Mouse (Mus musculus): ENCODE data around the gene Cd320. TPM values are rescaled to one million over a fixed set of nuclear protein-coding genes. Genes with fewer than 3 reads are reported as not detected.
"Not testable (repeated sequence)": the region's sequence is repeated elsewhere in the genome, so short reads cannot be mapped to it uniquely, and the experiment has no call there.

The Cd320 gene
- total RNA-seq, 1 experiment from 2014 or later, result 20.2 TPM

DNA sequence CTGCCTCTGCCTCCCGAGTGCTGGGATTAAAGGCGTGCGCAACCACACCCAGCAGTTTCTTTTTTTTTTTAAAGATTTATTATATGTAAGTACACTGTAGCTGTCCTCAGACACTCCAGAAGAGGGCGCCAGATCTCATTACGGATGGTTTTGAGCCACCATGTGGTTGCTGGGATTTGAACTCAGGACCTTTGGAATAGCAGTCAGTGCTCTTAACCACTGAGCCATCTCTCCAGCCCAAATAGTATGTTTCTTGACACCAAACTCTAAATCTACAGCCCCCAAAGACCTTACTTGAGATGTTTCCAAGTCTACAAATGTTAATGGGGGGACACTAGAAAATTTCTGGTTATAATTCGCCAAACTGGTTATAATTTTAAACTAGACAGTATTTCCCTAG lies 49.0 kb downstream of the Cd320 start:
- ATAC-seq (replicated peaks; ENCODE audit: low read depth, poor library complexity, severe bottlenecking), result not testable (repeated sequence)

DNA sequence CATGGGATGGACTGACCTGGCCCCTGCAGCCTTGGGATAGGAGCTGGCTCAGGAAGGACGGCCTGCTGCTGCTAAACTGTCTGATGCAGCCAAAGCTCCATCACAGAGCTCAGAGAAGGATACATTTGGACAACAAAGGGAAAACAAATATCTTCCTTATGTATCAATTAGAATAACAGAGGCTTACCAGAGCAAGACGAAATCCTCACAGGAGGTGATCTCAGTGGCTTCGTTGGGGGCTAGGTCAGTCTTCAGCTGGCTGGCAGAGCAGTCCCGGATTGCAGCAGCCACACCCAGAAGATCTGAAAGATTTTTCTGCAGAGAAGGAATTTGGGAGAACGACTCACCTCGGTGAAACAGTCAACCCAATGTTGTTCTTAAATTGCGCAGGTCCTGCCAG lies 49.5 kb downstream of the Cd320 start:
- ATAC-seq (replicated peaks; ENCODE audit: low read depth, poor library complexity, severe bottlenecking), result no peak

DNA sequence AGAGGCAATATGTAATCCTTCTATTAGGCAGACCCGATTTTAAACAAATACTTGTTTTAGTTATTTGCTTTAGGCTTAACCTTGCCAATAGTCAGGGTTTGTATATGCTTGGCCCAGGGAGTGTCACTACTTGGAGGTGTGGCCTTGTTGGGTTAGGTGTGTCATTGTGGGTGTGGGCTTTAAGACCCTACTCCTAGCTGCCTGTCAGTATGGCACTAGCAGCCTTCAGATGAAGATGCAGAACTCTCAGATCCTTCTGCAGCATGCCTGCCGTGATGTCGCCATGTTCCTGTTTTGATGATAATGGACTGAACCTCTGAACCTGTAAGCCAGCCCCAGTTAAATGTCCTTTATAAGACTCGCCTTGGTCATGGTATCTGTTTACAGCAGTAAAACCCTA lies 50.1 kb downstream of the Cd320 start:
- ATAC-seq (replicated peaks; ENCODE audit: low read depth, poor library complexity, severe bottlenecking), result not testable (repeated sequence)

DNA sequence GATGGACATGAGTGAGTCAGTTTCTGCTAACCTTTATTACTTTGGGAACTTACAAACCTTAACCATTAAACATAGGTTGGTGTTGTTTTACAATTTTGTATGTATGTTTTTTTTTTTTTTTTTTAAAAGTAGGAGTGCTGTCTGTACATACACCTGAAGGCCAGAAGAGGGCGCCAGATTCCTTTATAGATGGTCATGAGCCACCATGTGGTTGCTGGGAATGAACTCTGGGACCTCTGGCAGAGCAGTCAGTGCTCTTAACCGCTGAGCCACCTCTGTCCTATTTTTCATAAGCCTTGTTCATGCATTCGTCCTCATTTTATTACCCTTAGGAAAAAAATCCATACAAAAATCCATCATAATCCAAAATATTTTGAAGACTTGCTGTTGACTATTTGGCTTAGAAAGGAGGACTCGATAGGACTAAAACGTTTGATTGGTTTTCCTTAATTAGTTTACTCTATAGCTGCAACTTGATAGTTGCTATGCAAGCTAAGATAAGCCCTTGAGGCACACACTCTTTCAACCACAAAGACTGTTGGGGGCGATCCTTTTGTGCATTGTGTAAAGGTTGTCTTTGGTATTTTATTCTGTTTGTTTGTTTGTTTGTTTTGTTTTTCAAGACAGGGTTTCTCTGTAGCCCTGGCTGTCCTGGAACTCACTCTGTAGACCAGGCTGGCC lies 54.4 kb downstream of the Cd320 start:
- peak; percentile 66 for ATAC-seq (replicated peaks; ENCODE audit: low read depth, poor library complexity, severe bottlenecking)

DNA sequence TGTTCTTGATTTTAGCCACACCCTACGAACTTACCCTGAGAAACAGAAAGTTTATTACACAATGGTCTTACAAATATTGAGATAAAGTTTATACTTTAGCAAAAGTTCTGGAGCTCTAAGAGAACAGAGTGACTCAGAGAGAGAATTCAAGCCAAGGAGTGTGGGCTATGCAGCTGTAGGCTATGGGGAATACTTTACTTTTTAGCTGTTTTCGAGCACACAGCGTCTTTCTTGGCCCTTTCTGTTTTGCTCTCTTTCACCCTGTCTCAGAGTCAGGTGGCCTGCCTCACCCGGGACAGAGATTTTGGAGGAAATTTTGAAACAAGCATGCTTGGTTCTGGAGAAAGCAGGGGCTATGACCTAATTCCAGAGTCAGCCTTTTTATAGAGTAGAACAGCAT lies 55.3 kb downstream of the Cd320 start:
- ATAC-seq (replicated peaks; ENCODE audit: low read depth, poor library complexity, severe bottlenecking), result not testable (repeated sequence)

Other genes starting within 250 kb of the Cd320 start
- gene Zfp414, start 214.0 kb upstream of the Cd320 start, total RNA-seq (2017), result 17.3 and 18.4 TPM in 2 replicates
- 2.8 TPM in 1 of 2 replicates, not detected in the other for gene Pram1, start 205.0 kb upstream of the Cd320 start, total RNA-seq (2017)
- 414 and 543 TPM in 2 replicates for gene Hnrnpm, start 156.2 kb upstream of the Cd320 start, total RNA-seq (2017)
- 31.5 and 35.0 TPM in 2 replicates for gene March2, start 124.4 kb upstream of the Cd320 start, total RNA-seq (2017)
- gene Rab11b, start 82.6 kb upstream of the Cd320 start, total RNA-seq (2017), result 42.5 and 65.0 TPM in 2 replicates
- 5.9 and 14.2 TPM in 2 replicates for gene Angptl4, start 61.3 kb upstream of the Cd320 start, total RNA-seq (2017)
- 4.6 and 5.5 TPM in 2 replicates for gene Kank3, start 32.6 kb upstream of the Cd320 start, total RNA-seq (2017)
- gene Rps28, start 18.5 kb upstream of the Cd320 start, total RNA-seq (2017), result 2,900 and 3,215 TPM in 2 replicates
- 107 and 132 TPM in 2 replicates for gene Ndufa7, start 18.5 kb upstream of the Cd320 start, total RNA-seq (2017)
- gene Gm7029, start 30.7 kb downstream of the Cd320 start, total RNA-seq (2017), result not detected in 2 replicates
- 29.6 and 37.5 TPM in 2 replicates for gene Kifc1, start 47.6 kb downstream of the Cd320 start, total RNA-seq (2017)
- 1.2 and 1.5 TPM in 2 replicates for gene Platr17, start 62.0 kb downstream of the Cd320 start, total RNA-seq (2017)
- 24.1 and 44.4 TPM in 2 replicates for gene Daxx, start 66.3 kb downstream of the Cd320 start, total RNA-seq (2017)
- gene Tapbp, start 72.8 kb downstream of the Cd320 start, total RNA-seq (2017), result 42.2 and 56.4 TPM in 2 replicates
- gene Zbtb22, start 72.8 kb downstream of the Cd320 start, total RNA-seq (2017), result 16.6 and 24.1 TPM in 2 replicates
- gene Rgl2, start 86.5 kb downstream of the Cd320 start, total RNA-seq (2017), result 21.2 and 22.5 TPM in 2 replicates
- 128 and 170 TPM in 2 replicates for gene Pfdn6, start 97.3 kb downstream of the Cd320 start, total RNA-seq (2017)
- 50.0 and 62.5 TPM in 2 replicates for gene Wdr46, start 97.6 kb downstream of the Cd320 start, total RNA-seq (2017)
- 2.6 and 2.7 TPM in 2 replicates for gene B3galt4, start 108.4 kb downstream of the Cd320 start, total RNA-seq (2017)
- gene Vps52, start 112.7 kb downstream of the Cd320 start, total RNA-seq (2017), result 13.0 and 16.4 TPM in 2 replicates
- 1,549 and 1,746 TPM in 2 replicates for gene Rps18, start 112.9 kb downstream of the Cd320 start, total RNA-seq (2017)
- gene H2-K1, start 157.3 kb downstream of the Cd320 start, total RNA-seq (2017), result 983 and 1,076 TPM in 2 replicates
- gene Ring1, start 181.6 kb downstream of the Cd320 start, total RNA-seq (2017), result 11.9 and 12.8 TPM in 2 replicates
- 43.8 and 60.6 TPM in 2 replicates for gene H2-Ke6, start 185.0 kb downstream of the Cd320 start, total RNA-seq (2017)
- gene Slc39a7, start 188.6 kb downstream of the Cd320 start, total RNA-seq (2017), result 70.5 and 100 TPM in 2 replicates
- gene Rxrb, start 188.7 kb downstream of the Cd320 start, total RNA-seq (2017), result 34.1 and 36.3 TPM in 2 replicates
- gene Col11a2, start 196.3 kb downstream of the Cd320 start, total RNA-seq (2017), result 4.1 and 10.4 TPM in 2 replicates
- gene H2-Oa, start 249.2 kb downstream of the Cd320 start, total RNA-seq (2017), result 7.8 and 10.5 TPM in 2 replicates

Data from common myeloid progenitor, adult 5-6 weeks (primary cell).